Mouse (Mus musculus): Measurements from ENCODE around the gene Dusp21. TPM values are rescaled to one million over a fixed set of nuclear protein-coding genes. Genes with fewer than 3 reads are reported as not detected.

The Dusp21 gene
- not detected in 2 replicates for polyA plus RNA-seq (2014; fragmentation: Nextera tagmentation; extraction: Ambion mirVana)

DNA sequence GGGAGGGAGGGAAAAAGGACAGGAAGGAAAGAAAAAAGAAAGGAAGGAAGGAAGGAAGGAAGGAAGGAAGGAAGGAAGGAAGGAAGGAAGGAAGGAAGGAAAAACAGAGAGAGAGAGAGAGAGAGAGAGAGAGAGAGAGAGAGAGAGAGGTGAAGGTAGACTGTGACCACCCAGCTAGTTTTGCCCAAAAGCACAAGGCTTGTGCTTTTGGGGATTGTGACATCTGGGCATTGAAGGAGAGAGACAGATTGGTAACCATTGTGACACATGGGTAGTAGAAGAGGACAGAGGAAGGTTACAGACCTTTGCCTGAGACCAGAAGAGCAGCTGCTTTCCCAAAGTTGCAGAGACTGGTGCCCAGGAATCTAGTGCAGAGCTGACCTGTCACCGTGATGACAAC is at the start of gene Dusp21:
Gene Dusp21 (plus strand): TSS at position 301 of the 400 bp plus-strand sequence.
- ATAC-seq (ENCODE audit: insufficient number of reproducible peaks, insufficient read depth, low FRiP score, low read depth) = no peak
- Histone ChIP-seq H3K4me2 (ENCODE audit: low read length) (no peak within 1 kb of the TSS), H3K9me3 (ENCODE audit: control insufficient read depth, low read length) (no peaks in the 10 kb centered on the region), H3K4me3 (ENCODE audit: control insufficient read depth in 1 of 2, insufficient read depth in 1 of 2, low read depth in 1 of 2, low read length in 2 of 2) (no peak within 1 kb of the TSS), H3K27me3 (ENCODE audit: control insufficient read depth, insufficient read depth, low read length) (no peaks in the 10 kb centered on the region), H3K36me3 (ENCODE audit: control insufficient read depth, insufficient read depth, low read length) (no peaks in the 10 kb centered on the region), H3K27ac (replicated peaks in 1 of 2; ENCODE audit: control insufficient read depth in 1 of 2, insufficient read depth in 1 of 2, low read depth in 2 of 2, low read length in 2 of 2) (no peak within 1 kb of the TSS), H3K9ac (ENCODE audit: low read length) (no peak within 1 kb of the TSS), H3K4me1 (ENCODE audit: control insufficient read depth in 2 of 2, insufficient read depth in 2 of 2, low read length in 2 of 2) (no peaks in the 10 kb centered on the region)
- 67% methylated on average over 1 of the region's 1 CpGs for WGBS

DNA sequence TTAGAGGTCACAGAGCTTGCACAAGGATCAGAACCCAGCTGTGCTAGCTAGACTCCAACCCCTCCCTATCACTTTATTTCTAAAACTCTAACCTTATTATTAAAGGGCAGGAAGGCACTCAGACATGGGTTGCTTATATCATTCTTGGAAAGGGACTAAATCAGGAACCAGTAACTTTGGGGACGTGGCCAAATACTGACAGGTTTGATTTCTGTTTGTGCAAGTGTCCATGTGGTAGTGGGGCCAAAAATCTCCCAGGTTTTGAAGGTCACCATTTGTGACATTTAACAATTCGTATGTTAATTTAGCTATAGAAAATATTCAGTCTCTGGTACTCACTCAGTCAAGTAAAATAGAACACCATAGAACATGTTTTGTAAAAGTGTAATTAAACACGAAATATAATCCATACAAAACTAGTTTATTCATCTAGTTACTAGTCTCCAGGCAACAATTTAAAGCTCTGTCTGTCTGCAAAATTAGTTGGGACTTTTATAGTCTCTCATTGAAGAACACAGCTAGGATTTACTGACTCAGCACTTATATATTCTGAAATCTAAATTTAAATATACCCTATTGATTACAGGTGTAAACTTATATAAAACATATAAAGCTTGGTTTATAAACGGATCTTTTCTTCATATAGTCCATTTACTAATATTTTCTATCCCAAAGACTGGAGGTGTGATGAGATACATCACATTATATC is 15.2 kb downstream of the Dusp21 start:
- Histone ChIP-seq H3K4me3 (ENCODE audit: control insufficient read depth in 1 of 2, insufficient read depth in 1 of 2, low read depth in 1 of 2, low read length in 2 of 2) (0 out of 4 replicates have a peak overlapping the region, but pooled peaks of 1 of the 2 experiments have one; percentile 85), H3K4me2 (ENCODE audit: low read length) (peak overlapping the region; percentile 73), H3K9ac (ENCODE audit: low read length) (peak overlapping the region; percentile 86; the same call in 1 of the 2 replicates), H3K27me3 (ENCODE audit: control insufficient read depth, insufficient read depth, low read length) (no peaks in the 10 kb centered on the region), H3K27ac (replicated peaks in 1 of 2; ENCODE audit: control insufficient read depth in 1 of 2, insufficient read depth in 1 of 2, low read depth in 2 of 2, low read length in 2 of 2) (peak overlapping the region in 1 of 2 experiments; percentile 92; a peak in 2 of 4 replicates), H3K36me3 (ENCODE audit: control insufficient read depth, insufficient read depth, low read length) (no peaks in the 10 kb centered on the region), H3K4me1 (ENCODE audit: control insufficient read depth in 2 of 2, insufficient read depth in 2 of 2, low read length in 2 of 2) (no peaks in the 10 kb centered on the region), H3K9me3 (ENCODE audit: control insufficient read depth, low read length) (no peaks in the 10 kb centered on the region)
- WGBS = 63% methylated on average over 4 of the region's 4 CpGs
- no peak for ATAC-seq (ENCODE audit: insufficient number of reproducible peaks, insufficient read depth, low FRiP score, low read depth)

DNA sequence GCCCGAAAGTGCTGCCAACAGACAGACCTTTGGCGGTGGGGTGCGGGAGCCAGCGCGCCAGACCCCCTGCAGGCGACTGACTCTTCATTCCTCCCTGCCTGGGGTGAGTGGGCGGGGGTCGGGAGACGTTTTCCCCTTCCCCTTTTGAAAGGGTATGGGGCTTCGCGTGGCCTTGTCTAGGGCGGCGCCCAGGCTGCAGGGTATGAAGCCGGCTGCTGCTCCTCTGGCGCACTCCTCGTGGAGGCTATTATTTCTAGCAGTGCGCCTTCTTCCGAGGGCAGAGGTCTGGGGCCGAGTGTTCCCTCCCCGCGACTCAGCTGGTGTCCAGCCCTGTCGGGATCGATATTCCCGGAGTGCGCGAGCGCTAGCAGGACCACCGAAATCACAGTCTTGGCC is 16.1 kb downstream of the Dusp21 start:
- Histone ChIP-seq H3K27me3 (ENCODE audit: control insufficient read depth, insufficient read depth, low read length) (no peaks in the 10 kb centered on the region), H3K9me3 (ENCODE audit: control insufficient read depth, low read length) (no peaks in the 10 kb centered on the region), H3K4me1 (ENCODE audit: control insufficient read depth in 2 of 2, insufficient read depth in 2 of 2, low read length in 2 of 2) (no peaks in the 10 kb centered on the region), H3K36me3 (ENCODE audit: control insufficient read depth, insufficient read depth, low read length) (no peaks in the 10 kb centered on the region), H3K4me3 (ENCODE audit: control insufficient read depth in 1 of 2, insufficient read depth in 1 of 2, low read depth in 1 of 2, low read length in 2 of 2) (peak overlapping the region; percentile 85 to 94), H3K9ac (ENCODE audit: low read length) (peak overlapping the region; percentile 86), H3K27ac (replicated peaks in 1 of 2; ENCODE audit: control insufficient read depth in 1 of 2, insufficient read depth in 1 of 2, low read depth in 2 of 2, low read length in 2 of 2) (peak overlapping the region; percentile 92 to 99), H3K4me2 (ENCODE audit: low read length) (peak overlapping the region; percentile 73)
- peak; percentile 57 for ATAC-seq (ENCODE audit: insufficient number of reproducible peaks, insufficient read depth, low FRiP score, low read depth)
- under 1% methylated on average over 25 of the region's 28 CpGs for WGBS

GRCm38 (mm10) chrX:18162192-18162857 is 16.7 kb downstream of the Dusp21 start, which contains the start of gene Kdm6a:
TSS of gene Kdm6a (plus strand) at chrX:18162575.
- H3K27ac ChIP-seq (replicated peaks in 1 of 2; ENCODE audit: control insufficient read depth in 1 of 2, insufficient read depth in 1 of 2, low read depth in 2 of 2, low read length in 2 of 2) = peak within 1 kb of the TSS; percentile 98 to 99
- peak within 1 kb of the TSS; percentile 73 for H3K4me2 ChIP-seq (ENCODE audit: low read length)
- H3K4me1 ChIP-seq (ENCODE audit: control insufficient read depth in 2 of 2, insufficient read depth in 2 of 2, low read length in 2 of 2) = no peaks in the 10 kb centered on the region
- peak within 1 kb of the TSS; percentile 86 for H3K9ac ChIP-seq (ENCODE audit: low read length)
- 0% methylated on average over 49 of the region's 50 CpGs for WGBS
- ATAC-seq (ENCODE audit: insufficient number of reproducible peaks, insufficient read depth, low FRiP score, low read depth) = peak; percentile 100
- no peaks in the 10 kb centered on the region for H3K27me3 ChIP-seq (ENCODE audit: control insufficient read depth, insufficient read depth, low read length)
- no peaks in the 10 kb centered on the region for H3K9me3 ChIP-seq (ENCODE audit: control insufficient read depth, low read length)
- no peaks in the 10 kb centered on the region for H3K36me3 ChIP-seq (ENCODE audit: control insufficient read depth, insufficient read depth, low read length)
- peak within 1 kb of the TSS; percentile 85 to 97 for H3K4me3 ChIP-seq (ENCODE audit: control insufficient read depth in 1 of 2, insufficient read depth in 1 of 2, low read depth in 1 of 2, low read length in 2 of 2)

- Histone ChIP-seq H3K4me3 (ENCODE audit: control insufficient read depth in 1 of 2, insufficient read depth in 1 of 2, low read depth in 1 of 2, low read length in 2 of 2) (peak overlapping the region; percentile 85 to 97), H3K4me2 (ENCODE audit: low read length) (peak overlapping the region; percentile 67), H3K36me3 (ENCODE audit: control insufficient read depth, insufficient read depth, low read length) (no peaks in the 10 kb centered on the region), H3K27me3 (ENCODE audit: control insufficient read depth, insufficient read depth, low read length) (no peaks in the 10 kb centered on the region), H3K27ac (replicated peaks in 1 of 2; ENCODE audit: control insufficient read depth in 1 of 2, insufficient read depth in 1 of 2, low read depth in 2 of 2, low read length in 2 of 2) (peak overlapping the region; percentile 98 to 99), H3K4me1 (ENCODE audit: control insufficient read depth in 2 of 2, insufficient read depth in 2 of 2, low read length in 2 of 2) (no peaks in the 10 kb centered on the region), H3K9ac (ENCODE audit: low read length) (peak overlapping the region; percentile 86), H3K9me3 (ENCODE audit: control insufficient read depth, low read length) (no peaks in the 10 kb centered on the region)
- ATAC-seq (ENCODE audit: insufficient number of reproducible peaks, insufficient read depth, low FRiP score, low read depth) = peak; percentile 25; the same call in 1 of the 2 replicates
- WGBS = under 1% methylated on average over 85 of the region's 95 CpGs
Measured at GRCm38 (mm10) chrX:18162861-18163731, 17.4 kb downstream of the Dusp21 start.

GRCm38 (mm10) chrX:18163917-18164624 is 18.4 kb downstream of the Dusp21 start:
- Histone ChIP-seq H3K9ac (ENCODE audit: low read length) (peak overlapping the region; percentile 86), H3K4me2 (ENCODE audit: low read length) (peak overlapping the region; percentile 67), H3K9me3 (ENCODE audit: control insufficient read depth, low read length) (no peaks in the 10 kb centered on the region), H3K27ac (replicated peaks in 1 of 2; ENCODE audit: control insufficient read depth in 1 of 2, insufficient read depth in 1 of 2, low read depth in 2 of 2, low read length in 2 of 2) (peak overlapping the region; percentile 98 to 99), H3K4me3 (ENCODE audit: control insufficient read depth in 1 of 2, insufficient read depth in 1 of 2, low read depth in 1 of 2, low read length in 2 of 2) (peak overlapping the region; percentile 85 to 97), H3K36me3 (ENCODE audit: control insufficient read depth, insufficient read depth, low read length) (no peaks in the 10 kb centered on the region), H3K4me1 (ENCODE audit: control insufficient read depth in 2 of 2, insufficient read depth in 2 of 2, low read length in 2 of 2) (no peaks in the 10 kb centered on the region), H3K27me3 (ENCODE audit: control insufficient read depth, insufficient read depth, low read length) (no peaks in the 10 kb centered on the region)
- ATAC-seq (ENCODE audit: insufficient number of reproducible peaks, insufficient read depth, low FRiP score, low read depth) = no peak
- 4% methylated on average over 10 of the region's 10 CpGs for WGBS
